Mouse (Mus musculus) G1E (cell line): ENCODE results near the gene Rad9a. TPM values are rescaled to one million over a fixed set of nuclear protein-coding genes. Genes with fewer than 3 reads are reported as not detected.
A peak's percentile ranks its signal among the peaks of the same experiment; 100 is the strongest.

Experiments
- ATAC-seq: 2 replicates; pipeline ENCODE4 v1.8.0; 2016; ENCODE audit warnings: mild to moderate bottlenecking; ENCODE audit not compliant: insufficient number of reproducible peaks, poor library complexity, low FRiP score, severe bottlenecking; ENCODE audit errors: extremely low read depth
- DNase-seq: peaks from one replicate; pipeline ENCODE4 v3.0.0; 2012; ENCODE audit warnings: low spot score
- H3K27me3 ChIP-seq: 2 replicates; pipeline ENCODE4 v1.6.1; 2012; ENCODE audit warnings: mild to moderate bottlenecking, low read length, inconsistent platforms; ENCODE audit not compliant: insufficient read depth
- H3K36me3 ChIP-seq: replicated peaks from 2 replicates; pipeline ENCODE3; 2012; ENCODE audit warnings: mild to moderate bottlenecking, inconsistent platforms
- H3K4me1 ChIP-seq: 2 replicates; pipeline ENCODE4 v1.6.1; 2012; ENCODE audit warnings: low read depth, low read length, inconsistent platforms, mixed read lengths; ENCODE audit not compliant: insufficient read depth
- H3K4me3 ChIP-seq: 2 replicates; pipeline ENCODE4 v1.5.1; 2012; ENCODE audit warnings: low read depth, mild to moderate bottlenecking, inconsistent platforms, low read length, moderate library complexity, mixed read lengths
- H3K9me3 ChIP-seq: replicated peaks from 2 replicates; pipeline ENCODE4 v1.6.1; 2012; ENCODE audit warnings: inconsistent platforms
- CTCF ChIP-seq: IDR thresholded peaks from 2 replicates; pipeline ENCODE4 v1.5.1; 2012; ENCODE audit warnings: low read depth, low read length, inconsistent platforms, mixed read lengths
- GATA1 ChIP-seq: IDR thresholded peaks from 2 replicates; pipeline ENCODE4 v1.6.1; 2012; ENCODE audit warnings: borderline replicate concordance, low read length, inconsistent platforms, mixed read lengths
- GATA2 ChIP-seq: IDR thresholded peaks from 2 replicates; pipeline ENCODE4 v1.6.1; 2012; ENCODE audit warnings: low read depth, low read length, inconsistent platforms, borderline replicate concordance
- POLR2AphosphoS5 ChIP-seq: IDR thresholded peaks from 2 replicates; pipeline ENCODE4 v1.6.1; 2012; ENCODE audit warnings: low read depth, low read length, inconsistent platforms; ENCODE audit not compliant: insufficient replicate concordance
- TAL1 ChIP-seq: conservative IDR thresholded peaks from 2 replicates; pipeline ENCODE4 v1.6.1; 2012; ENCODE audit warnings: low read depth, low read length, inconsistent platforms, mixed read lengths
- polyA plus RNA-seq: library from polyadenylated mRNA; stranded (reverse); fragments of >175 nt; gene quantifications from 2 replicates; pipeline ENCODE4 v1.2.3, GENCODE M21; 2012
- total RNA-seq, 2 experiments: library from RNA; stranded (forward) in 1 of 2; stranded (reverse) in 1 of 2; fragments of 200-1000 nt in 1 of 2; fragments of >200 nt in 1 of 2; fragmentation: Nextera tagmentation in 1 of 2; gene quantifications; 2 replicates each; pipeline ENCODE4 v1.2.3; 2014 to 2017

Gene Rad9a
- total and polyA plus RNA-seq, 3 experiments: 27.5 to 61.9 (median 33.6) TPM

DNA sequence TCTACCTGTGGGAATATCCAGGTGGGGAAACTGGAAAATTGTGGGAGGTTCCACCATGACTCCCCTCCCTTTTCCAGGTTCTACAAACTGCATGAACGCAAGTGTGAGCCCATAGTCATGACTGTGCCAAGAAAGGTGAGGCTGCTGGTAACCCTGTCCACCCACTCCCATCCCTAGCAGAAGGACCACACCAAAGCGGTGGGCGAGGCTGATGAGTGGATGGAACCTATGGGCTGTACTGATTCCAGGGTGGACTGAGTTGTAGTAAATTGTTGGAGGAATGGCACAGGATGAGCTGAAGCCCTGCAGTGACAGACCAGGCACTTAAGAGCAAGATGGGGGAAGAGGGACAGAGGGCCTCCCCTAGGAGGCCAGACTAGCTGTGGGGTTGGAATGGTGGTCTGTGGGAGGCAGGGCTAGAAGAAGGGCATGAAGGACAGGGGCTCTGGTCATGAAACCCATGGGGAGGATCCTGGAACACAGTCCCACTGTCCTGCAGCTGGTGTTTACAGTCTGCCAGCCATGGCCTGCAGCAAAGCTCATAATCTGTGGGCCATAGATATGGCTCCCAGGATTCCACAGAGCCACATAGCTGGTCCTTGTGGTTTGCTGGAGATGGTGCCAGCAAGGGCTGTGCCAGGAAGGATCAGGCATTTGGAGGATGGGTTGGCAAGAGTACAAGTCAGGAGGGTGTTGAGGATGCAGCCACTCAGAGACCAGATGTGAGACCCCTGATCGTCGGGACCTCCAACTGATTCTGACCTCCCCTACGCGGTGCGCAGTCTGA, 48.8 kb downstream of the Rad9a start:
- TF ChIP-seq TAL1 (no peak), CTCF (no peak), POLR2AphosphoS5 (no peak), GATA2 (no peak), GATA1 (no peak)
- H3K4me1 ChIP-seq: peaks cover 74% of the 10 kb centered on the region

DNA sequence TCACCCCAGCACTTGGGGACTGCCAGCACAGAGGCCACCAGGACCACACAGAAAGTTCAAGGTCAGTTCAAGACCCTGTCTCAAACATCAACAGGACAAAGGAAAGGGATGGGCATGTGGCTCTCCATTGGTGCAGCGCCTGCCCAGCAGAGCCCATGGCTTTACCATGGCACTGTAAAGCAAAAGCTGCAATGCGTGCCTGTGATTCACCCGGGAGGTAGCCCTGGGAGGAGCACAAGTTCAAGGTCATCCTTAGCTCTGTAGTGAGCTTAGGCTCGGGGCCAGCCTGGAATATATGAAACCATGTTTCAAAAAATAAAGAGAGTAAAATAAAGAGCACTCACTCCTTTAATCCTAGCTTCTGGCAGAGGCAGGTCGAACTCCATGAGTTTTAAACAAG, 49.6 kb downstream of the Rad9a start:
- DNase-seq: no peak
- H3K36me3 ChIP-seq: peaks cover 78% of the 10 kb centered on the region
- H3K27me3 ChIP-seq: no peaks in the 10 kb centered on the region
- no peaks in the 10 kb centered on the region for H3K9me3 ChIP-seq
- H3K4me1 ChIP-seq: peaks cover 72% of the 10 kb centered on the region
- no peak for ATAC-seq
- H3K4me3 ChIP-seq: no peak overlapping the region
- TF ChIP-seq GATA1: no peak
- TF ChIP-seq CTCF: no peak
- no peak for TF ChIP-seq GATA2
- TF ChIP-seq POLR2AphosphoS5: no peak
- TF ChIP-seq TAL1: no peak

More for the DNA sequence above, 48.8 kb downstream of the Rad9a start:
- no peaks in the 10 kb centered on the region for H3K9me3 ChIP-seq
- H3K36me3 ChIP-seq: peaks cover 86% of the 10 kb centered on the region
- no peak for ATAC-seq
- H3K4me3 ChIP-seq: no peak overlapping the region
- H3K27me3 ChIP-seq: no peaks in the 10 kb centered on the region
- DNase-seq: no peak

DNA sequence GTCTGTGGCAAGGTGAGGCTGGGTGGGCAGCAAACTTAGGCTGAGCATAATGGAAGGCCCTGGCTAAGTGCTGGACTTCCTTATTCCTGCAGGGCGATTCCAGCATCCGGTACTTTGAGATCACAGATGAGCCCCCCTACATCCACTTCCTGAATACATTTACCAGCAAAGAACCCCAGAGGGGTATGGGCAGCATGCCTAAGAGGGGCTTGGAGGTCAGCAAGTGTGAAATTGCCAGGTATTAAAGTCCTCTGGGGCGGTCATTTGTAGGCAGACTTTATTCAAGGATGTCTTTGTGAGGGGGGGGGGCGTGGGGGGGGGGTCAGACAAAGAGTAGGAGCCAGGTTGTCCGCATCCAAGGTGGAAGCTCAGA, 50.0 kb downstream of the Rad9a start:
- Histone ChIP-seq H3K27me3 (no peaks in the 10 kb centered on the region), H3K4me3 (no peak overlapping the region), H3K4me1 (peaks cover 72% of the 10 kb centered on the region), H3K36me3 (peaks cover 74% of the 10 kb centered on the region), H3K9me3 (no peaks in the 10 kb centered on the region)
- TF ChIP-seq GATA2 (no peak), GATA1 (no peak), POLR2AphosphoS5 (no peak), CTCF (no peak)
- ATAC-seq: no peak
- no peak for DNase-seq

DNA sequence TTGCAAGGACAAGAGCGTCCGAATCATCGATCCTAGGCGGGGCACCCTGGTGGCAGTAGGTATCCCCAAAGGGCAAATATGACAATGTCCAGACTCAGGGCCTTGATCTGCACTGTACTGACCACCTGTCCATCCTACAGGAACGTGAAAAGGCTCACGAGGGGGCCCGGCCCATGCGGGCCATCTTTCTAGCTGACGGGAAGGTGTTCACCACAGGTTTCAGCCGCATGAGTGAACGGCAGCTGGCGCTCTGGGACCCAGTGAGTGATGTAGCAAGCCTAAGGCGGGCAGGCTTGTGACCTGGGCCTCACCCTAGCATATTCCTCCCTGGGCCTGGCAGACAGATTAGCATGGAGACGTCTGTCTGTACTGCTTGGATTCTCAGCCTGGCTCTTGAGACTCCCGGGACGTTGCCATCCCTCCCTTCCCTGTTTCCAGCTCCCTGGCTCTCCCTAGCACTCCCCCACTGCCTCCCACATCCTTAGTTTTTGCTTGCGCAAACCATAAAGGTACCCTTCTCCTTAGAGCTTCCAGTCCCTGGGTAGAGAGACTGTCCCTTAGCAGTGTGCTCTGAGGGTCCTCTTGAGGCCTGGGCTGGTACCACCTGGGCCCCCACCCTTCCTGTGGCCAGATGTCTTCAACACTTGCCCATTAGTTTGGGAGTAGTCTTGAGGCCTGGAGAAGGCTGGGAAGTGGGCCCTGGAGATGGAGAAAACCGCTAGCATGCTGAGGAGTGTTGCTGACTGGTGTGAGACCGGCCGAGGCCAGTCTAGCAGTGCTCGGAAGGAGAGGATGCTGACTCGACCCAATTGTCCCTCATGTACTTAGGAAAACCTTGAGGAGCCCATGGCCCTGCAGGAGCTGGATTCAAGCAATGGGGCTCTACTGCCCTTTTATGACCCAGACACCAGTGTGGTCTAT, 50.6 kb downstream of the Rad9a start:
- peaks cover 68% of the 10 kb centered on the region for H3K36me3 ChIP-seq
- no peaks in the 10 kb centered on the region for H3K27me3 ChIP-seq
- peaks cover 66% of the 10 kb centered on the region for H3K4me1 ChIP-seq
- no peak for TF ChIP-seq CTCF
- TF ChIP-seq POLR2AphosphoS5: no peak
- TF ChIP-seq TAL1: no peak
- no peak for TF ChIP-seq GATA2
- no peak for TF ChIP-seq GATA1
- no peak for DNase-seq
- H3K9me3 ChIP-seq: no peaks in the 10 kb centered on the region
- H3K4me3 ChIP-seq: no peak overlapping the region; the same call in 1 of the 2 replicates
- ATAC-seq: no peak

DNA sequence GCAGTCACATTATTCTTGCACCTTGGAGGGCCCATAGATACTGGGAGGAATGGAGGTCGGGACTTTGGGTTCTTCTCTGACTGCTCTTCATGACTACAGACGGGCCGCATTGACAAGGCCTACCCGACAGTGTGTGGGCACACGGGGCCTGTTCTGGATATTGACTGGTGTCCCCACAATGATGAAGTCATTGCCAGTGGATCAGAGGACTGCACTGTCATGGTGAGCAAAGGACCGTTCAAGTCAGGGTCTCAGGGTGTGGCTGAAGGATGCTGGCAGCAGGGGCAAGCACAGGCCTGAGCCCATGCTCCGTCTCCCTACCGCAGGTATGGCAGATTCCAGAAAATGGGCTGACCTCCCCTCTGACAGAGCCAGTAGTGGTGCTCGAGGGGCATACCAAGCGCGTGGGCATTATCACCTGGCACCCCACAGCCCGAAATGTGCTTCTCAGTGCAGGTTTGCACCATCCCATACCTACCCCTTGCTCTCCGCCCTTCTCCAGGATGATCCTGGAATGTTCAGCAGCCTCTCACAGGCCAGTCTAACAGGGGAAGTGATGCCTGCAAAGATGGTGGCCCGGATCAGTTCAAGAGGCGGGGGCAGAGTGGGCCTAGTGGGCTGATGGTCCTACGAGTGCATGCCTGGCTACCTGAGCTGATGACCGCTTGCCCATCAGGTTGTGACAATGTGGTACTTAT, 51.5 kb downstream of the Rad9a start:
- ATAC-seq: no peak
- peaks cover 58% of the 10 kb centered on the region for H3K36me3 ChIP-seq
- no peak for DNase-seq
- H3K9me3 ChIP-seq: no peaks in the 10 kb centered on the region
- H3K4me3 ChIP-seq: peak overlapping the region; percentile 82; the same call in 1 of the 2 replicates
- peaks cover 62% of the 10 kb centered on the region for H3K4me1 ChIP-seq
- H3K27me3 ChIP-seq: no peaks in the 10 kb centered on the region
- TF ChIP-seq TAL1 (no peak), GATA1 (no peak), POLR2AphosphoS5 (no peak), GATA2 (no peak), CTCF (no peak)

DNA sequence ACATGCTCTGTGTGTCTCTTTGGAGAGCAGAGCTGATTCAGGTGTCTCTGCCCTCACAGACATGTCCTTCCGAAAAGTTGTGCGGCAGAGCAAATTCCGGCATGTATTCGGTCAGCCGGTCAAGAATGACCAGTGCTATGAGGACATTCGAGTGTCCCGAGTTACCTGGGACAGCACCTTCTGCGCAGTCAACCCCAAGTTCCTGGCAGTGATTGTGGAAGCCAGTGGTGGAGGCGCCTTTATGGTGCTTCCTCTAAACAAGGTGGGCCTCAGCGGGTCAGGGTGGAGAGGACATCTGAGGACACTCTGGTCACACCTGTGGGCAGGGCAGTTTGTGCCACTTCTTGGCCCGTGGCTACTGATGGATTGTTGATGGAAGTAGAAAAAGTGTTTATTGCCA, 52.2 kb downstream of the Rad9a start:
- Histone ChIP-seq H3K36me3 (peaks cover 52% of the 10 kb centered on the region), H3K27me3 (0 out of 2 replicates have a peak, but pooled peaks cover 1% of the 10 kb centered on the region), H3K4me3 (peak overlapping the region; percentile 82), H3K4me1 (peaks cover 56% of the 10 kb centered on the region), H3K9me3 (no peaks in the 10 kb centered on the region)
- no peak for DNase-seq
- no peak for TF ChIP-seq POLR2AphosphoS5
- TF ChIP-seq CTCF: no peak
- no peak for TF ChIP-seq GATA2
- no peak for TF ChIP-seq GATA1
- no peak for TF ChIP-seq TAL1
- no peak for ATAC-seq
